Mouse (Mus musculus) heart, embryonic 16.5 days (tissue): ENCODE measurements around the gene Lrguk. TPM values are rescaled to one million over a fixed set of nuclear protein-coding genes. Genes with fewer than 3 reads are reported as not detected.

Experiments used
- ATAC-seq: fragments of 200-750 bp; cut with Nextera tagmentation; replicated peaks from 2 replicates; pipeline ENCODE4 v1.8.0; 2017; ENCODE audit warnings: moderate number of reproducible peaks; ENCODE audit not compliant: insufficient read depth, low FRiP score; ENCODE audit errors: extremely low read depth
- H3K27ac ChIP-seq: fragments of 300-500 bp; sonication (generic); 2 replicates; pipeline ENCODE4 v1.5.1; 2014; ENCODE audit warnings: mild to moderate bottlenecking, low read length, control low read depth, moderate library complexity
- H3K27me3 ChIP-seq: fragments of 300-500 bp; sonication (generic); 2 replicates; pipeline ENCODE4 v1.6.1; 2014; ENCODE audit warnings: low read length, mixed read lengths; ENCODE audit not compliant: control insufficient read depth, insufficient read depth
- H3K36me3 ChIP-seq: fragments of 300-500 bp; sonication (generic); 2 replicates; pipeline ENCODE4 v1.6.1; 2014; ENCODE audit not compliant: control insufficient read depth, insufficient read depth
- H3K4me1 ChIP-seq: fragments of 300-500 bp; sonication (generic); 2 replicates; pipeline ENCODE4 v1.6.1; 2014; ENCODE audit warnings: low read length, mixed read lengths; ENCODE audit not compliant: control insufficient read depth, insufficient read depth
- H3K4me2 ChIP-seq: fragments of 300-500 bp; sonication (generic); 2 replicates; pipeline ENCODE4 v1.6.1; 2014; ENCODE audit warnings: low read depth, mild to moderate bottlenecking, control low read depth, low read length
- H3K4me3 ChIP-seq: fragments of 300-500 bp; sonication (generic); 2 replicates; pipeline ENCODE4 v1.5.1; 2014; ENCODE audit warnings: mild to moderate bottlenecking, control low read depth, low read length
- H3K9ac ChIP-seq: fragments of 300-500 bp; sonication (generic); 2 replicates; pipeline ENCODE4 v1.6.1; 2014; ENCODE audit warnings: low read length, control low read depth
- H3K9me3 ChIP-seq: fragments of 300-500 bp; sonication (generic); replicated peaks from 2 replicates; pipeline ENCODE4 v1.6.1; 2016; ENCODE audit warnings: low read length; ENCODE audit not compliant: control insufficient read depth
- WGBS: fragments of 180-500 bp; shearing (Covaris S2); extraction: QIAGEN DNeasy Blood & Tissue Kit; methylation state at CpG from one replicate; pipeline ENCODE4 v1.1.7; 2014; 5-methylcytosine and 5-hydroxymethylcytosine counted together
- polyA plus RNA-seq: library from polyadenylated mRNA; unstranded; fragments of >200 nt; fragmentation: Nextera tagmentation; extraction: Ambion mirVana; gene quantifications from 2 replicates; pipeline ENCODE4 v1.2.1, GENCODE M21; 2015

The Lrguk gene
- polyA plus RNA-seq, 1 experiment from 2014 or later, result 0.35 TPM

GRCm38 (mm10) chr6:34087701-34088100 is 58.5 kb downstream of the Lrguk start:
- no peaks in the 10 kb centered on the region for H3K4me1 ChIP-seq
- no peak for ATAC-seq
- no peaks in the 10 kb centered on the region for H3K9me3 ChIP-seq
- H3K9ac ChIP-seq, result no peak overlapping the region
- no peak overlapping the region for H3K4me3 ChIP-seq
- H3K36me3 ChIP-seq, result no peaks in the 10 kb centered on the region
- no peak overlapping the region for H3K27ac ChIP-seq
- no peak overlapping the region for H3K4me2 ChIP-seq
- H3K27me3 ChIP-seq, result no peaks in the 10 kb centered on the region
- 77% methylated on average over 4 of the region's 4 CpGs for WGBS

DNA sequence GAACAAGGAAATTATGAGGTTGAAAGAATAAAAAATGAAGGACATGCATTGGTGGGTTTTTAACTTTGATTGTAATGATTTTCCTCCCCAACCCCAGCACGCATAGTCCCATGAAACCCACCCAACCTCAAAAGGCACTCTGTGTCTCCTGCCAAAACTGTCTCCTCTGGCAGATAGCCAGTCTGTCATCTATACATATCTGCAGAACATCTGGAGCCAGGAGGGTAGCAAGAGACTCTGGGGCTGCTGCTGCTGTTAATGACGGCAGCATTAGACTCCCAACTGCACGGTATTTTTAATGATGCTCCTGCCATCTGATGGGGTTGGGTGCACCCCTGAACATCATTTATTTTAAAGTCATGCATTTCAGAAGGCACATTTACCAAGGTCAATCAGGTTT is 59.7 kb downstream of the Lrguk start:
- H3K4me2 ChIP-seq, result no peak overlapping the region
- H3K4me3 ChIP-seq, result no peak overlapping the region
- H3K4me1 ChIP-seq, result no peaks in the 10 kb centered on the region
- no peaks in the 10 kb centered on the region for H3K36me3 ChIP-seq
- H3K27me3 ChIP-seq, result no peaks in the 10 kb centered on the region
- H3K9ac ChIP-seq, result no peak overlapping the region
- H3K27ac ChIP-seq, result no peak overlapping the region
- 61% methylated on average over 3 of the region's 3 CpGs for WGBS
- ATAC-seq, result no peak
- H3K9me3 ChIP-seq, result no peaks in the 10 kb centered on the region

GRCm38 (mm10) chr6:34091537-34091936 is 62.3 kb downstream of the Lrguk start:
- Histone ChIP-seq H3K4me2 (no peak overlapping the region), H3K27me3 (no peaks in the 10 kb centered on the region), H3K9ac (no peak overlapping the region), H3K36me3 (no peaks in the 10 kb centered on the region), H3K4me3 (no peak overlapping the region), H3K27ac (no peak overlapping the region), H3K9me3 (no peaks in the 10 kb centered on the region), H3K4me1 (no peaks in the 10 kb centered on the region)
- WGBS, result 69% methylated on average over 3 of the region's 3 CpGs
- no peak for ATAC-seq

- Histone ChIP-seq H3K27ac (no peak overlapping the region), H3K4me3 (no peak overlapping the region), H3K36me3 (no peaks in the 10 kb centered on the region), H3K9ac (no peak overlapping the region), H3K27me3 (no peaks in the 10 kb centered on the region), H3K4me1 (no peaks in the 10 kb centered on the region), H3K4me2 (no peak overlapping the region), H3K9me3 (no peaks in the 10 kb centered on the region)
- ATAC-seq, result no peak
- 68% methylated on average over 6 of the region's 6 CpGs for WGBS
Measured at GRCm38 (mm10) chr6:34096274-34096673, 67.0 kb downstream of the Lrguk start.

- WGBS, result 84% methylated on average over 4 of the region's 4 CpGs
- Histone ChIP-seq H3K27ac (no peak overlapping the region), H3K4me2 (no peak overlapping the region), H3K4me1 (no peaks in the 10 kb centered on the region), H3K27me3 (no peaks in the 10 kb centered on the region), H3K4me3 (no peak overlapping the region), H3K9me3 (no peaks in the 10 kb centered on the region), H3K36me3 (no peaks in the 10 kb centered on the region), H3K9ac (no peak overlapping the region)
- ATAC-seq, result no peak
Measured at GRCm38 (mm10) chr6:34096905-34097304, 67.7 kb downstream of the Lrguk start.

GRCm38 (mm10) chr6:34099725-34100124 is 70.5 kb downstream of the Lrguk start:
- H3K9me3 ChIP-seq, result no peaks in the 10 kb centered on the region
- H3K4me3 ChIP-seq, result no peak overlapping the region
- H3K4me1 ChIP-seq, result no peaks in the 10 kb centered on the region
- H3K27me3 ChIP-seq, result no peaks in the 10 kb centered on the region
- WGBS, result 88% methylated on average over 6 of the region's 6 CpGs
- no peak overlapping the region for H3K4me2 ChIP-seq
- no peak overlapping the region for H3K27ac ChIP-seq
- H3K9ac ChIP-seq, result no peak overlapping the region
- H3K36me3 ChIP-seq, result no peaks in the 10 kb centered on the region
- ATAC-seq, result no peak

GRCm38 (mm10) chr6:34101531-34102396 is 72.5 kb downstream of the Lrguk start:
- Histone ChIP-seq H3K36me3 (no peaks in the 10 kb centered on the region), H3K4me3 (no peak overlapping the region), H3K4me1 (no peaks in the 10 kb centered on the region), H3K9ac (no peak overlapping the region), H3K4me2 (no peak overlapping the region), H3K9me3 (no peaks in the 10 kb centered on the region), H3K27me3 (no peaks in the 10 kb centered on the region), H3K27ac (no peak overlapping the region)
- 70% methylated on average over 15 of the region's 15 CpGs for WGBS
- ATAC-seq, result no peak

- Histone ChIP-seq H3K4me1 (no peaks in the 10 kb centered on the region), H3K9me3 (no peaks in the 10 kb centered on the region), H3K4me2 (no peak overlapping the region), H3K27me3 (no peaks in the 10 kb centered on the region), H3K9ac (no peak overlapping the region), H3K36me3 (no peaks in the 10 kb centered on the region), H3K27ac (no peak overlapping the region), H3K4me3 (no peak overlapping the region)
- WGBS, result 85% methylated on average over 17 of the region's 17 CpGs
- no peak for ATAC-seq
Measured at GRCm38 (mm10) chr6:34103251-34103920, 74.1 kb downstream of the Lrguk start.

- Histone ChIP-seq H3K9ac (no peak overlapping the region), H3K36me3 (no peaks in the 10 kb centered on the region), H3K9me3 (no peaks in the 10 kb centered on the region), H3K4me2 (no peak overlapping the region), H3K4me3 (no peak overlapping the region), H3K27me3 (no peaks in the 10 kb centered on the region), H3K27ac (no peak overlapping the region), H3K4me1 (no peaks in the 10 kb centered on the region)
- 83% methylated on average over 10 of the region's 10 CpGs for WGBS
- ATAC-seq, result no peak
Measured at GRCm38 (mm10) chr6:34110571-34110970, 81.3 kb downstream of the Lrguk start.
